Mouse (Mus musculus) gastrocnemius, postnatal 25 days (tissue): ENCODE results near the gene Qrfpr. TPM values are rescaled to one million over a fixed set of nuclear protein-coding genes. Genes with fewer than 3 reads are reported as not detected.

Experiments used
- DNase-seq: peaks from one replicate; pipeline ENCODE4 v3.0.0; 2022
- long read RNA-seq, 2 experiments: library from polyadenylated mRNA; stranded (forward); transcript quantifications; one replicate each; pipeline ENCODE4 v2.0.0; 2021
- total RNA-seq, 2 experiments: library from RNA; stranded (reverse); gene quantifications; 1 replicate in 1 of 2; 2 replicates in 1 of 2; pipeline ENCODE4 v1.2.3; 2021

Qrfpr gene
- total RNA-seq: not detected
- long read RNA-seq, experiment 1: 0 reads
- long read RNA-seq, experiment 2: 0 reads

DNA sequence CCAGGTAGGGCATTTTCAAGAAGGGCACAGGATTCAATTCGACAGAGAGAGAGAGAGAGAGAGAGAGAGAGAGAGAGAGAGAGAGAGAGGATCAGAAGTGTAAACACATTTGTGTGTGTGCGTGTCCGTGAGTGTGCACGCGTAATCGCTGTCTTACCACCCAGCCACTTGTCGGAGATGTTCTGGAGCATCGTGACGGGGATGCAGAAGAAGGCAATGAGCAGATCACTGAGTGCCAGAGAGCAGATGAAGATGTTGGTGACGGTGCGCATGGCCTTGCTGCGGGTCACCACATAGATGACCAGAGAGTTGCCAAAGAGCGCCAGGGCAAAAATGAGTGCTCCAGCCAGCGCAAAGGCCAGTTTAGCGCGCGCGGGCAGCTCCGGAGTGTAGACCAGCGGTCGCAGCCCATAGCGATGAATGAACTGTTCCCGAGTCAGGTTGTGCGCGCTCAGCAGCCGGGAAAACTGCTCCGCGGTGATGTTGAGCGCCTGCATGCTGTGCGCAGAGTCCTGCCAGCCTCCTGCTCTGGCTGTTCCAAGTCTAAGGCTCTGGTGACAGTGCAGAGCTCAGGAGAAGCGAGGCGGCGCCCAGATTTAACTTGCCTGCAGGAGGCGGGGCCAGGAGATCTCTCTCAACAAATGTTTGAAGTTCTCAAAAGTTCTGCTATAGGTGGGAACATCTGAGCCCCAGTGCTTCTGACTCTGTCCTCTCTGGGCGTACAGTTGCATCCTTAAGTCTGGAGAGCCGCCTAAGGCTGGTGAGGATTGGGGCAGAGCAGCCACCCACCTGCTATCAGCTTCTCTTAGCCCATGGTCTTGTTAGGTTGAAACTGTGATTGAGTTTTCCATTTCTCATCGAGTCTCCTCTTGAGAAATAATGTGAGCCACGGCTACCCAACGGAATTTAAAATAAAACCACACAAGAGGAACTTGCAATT, at the start of gene Qrfpr:
Qrfpr (minus strand) TSS at position 571 of the 940 bp plus-strand sequence.
- DNase-seq: no peak

DNA sequence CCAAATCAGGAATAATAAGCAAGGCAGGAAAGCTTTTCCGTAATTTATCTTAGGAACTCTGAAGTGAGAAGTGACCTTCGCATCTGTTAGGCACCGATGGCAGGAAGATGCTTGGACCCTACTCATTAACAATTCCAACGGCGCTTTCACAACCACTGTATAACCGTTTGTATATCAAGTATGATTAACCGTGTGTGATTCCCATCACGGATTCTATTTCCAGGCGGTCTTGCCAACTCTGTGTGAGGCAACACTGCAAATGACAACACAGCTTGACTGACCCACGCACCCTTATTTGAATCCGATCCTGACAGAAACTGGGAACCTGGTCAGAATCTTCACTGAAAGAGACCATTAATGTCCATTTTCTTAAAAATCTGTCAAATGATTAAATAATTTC, 41.8 kb upstream of the Qrfpr start:
- DNase-seq: no peak

DNA sequence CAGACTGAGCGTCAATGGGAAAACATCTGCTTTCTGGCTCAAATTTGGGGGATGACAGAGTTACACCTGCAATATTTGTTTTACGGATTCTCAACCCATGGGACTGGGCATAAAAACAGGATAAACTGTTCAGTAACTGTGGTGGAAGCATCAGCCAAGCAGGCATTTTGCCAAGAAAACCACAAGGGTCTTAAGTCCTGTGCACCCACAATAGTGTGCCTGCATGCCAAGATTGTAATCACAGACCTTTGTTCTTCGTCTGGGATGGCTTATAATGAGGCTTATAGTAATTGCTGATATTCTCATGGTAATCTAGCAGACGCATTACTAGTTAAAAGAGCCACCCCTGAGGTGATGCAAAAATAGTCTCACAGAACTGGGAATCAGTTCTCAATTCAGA, 41.2 kb upstream of the Qrfpr start:
- no peak for DNase-seq

DNA sequence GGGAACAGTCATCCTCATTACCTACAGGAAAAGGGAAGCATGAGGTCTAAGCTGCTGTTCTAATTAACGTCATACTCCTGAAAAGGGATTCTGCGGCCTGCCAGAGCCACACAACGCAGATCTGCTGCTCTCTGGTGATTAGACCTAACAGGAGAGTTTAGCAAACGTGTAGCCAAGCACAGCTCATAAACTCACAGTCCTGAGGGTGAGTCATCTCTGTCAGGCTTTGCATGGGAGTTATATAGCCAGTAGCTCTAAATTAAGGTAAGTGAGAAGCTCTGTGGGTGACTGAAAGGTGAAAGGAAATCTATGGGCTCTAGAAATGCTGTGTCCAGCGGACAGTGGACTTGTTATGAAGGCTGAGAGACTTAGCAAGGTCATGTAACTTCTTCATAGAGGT, 28.5 kb upstream of the Qrfpr start:
- DNase-seq: no peak

DNA sequence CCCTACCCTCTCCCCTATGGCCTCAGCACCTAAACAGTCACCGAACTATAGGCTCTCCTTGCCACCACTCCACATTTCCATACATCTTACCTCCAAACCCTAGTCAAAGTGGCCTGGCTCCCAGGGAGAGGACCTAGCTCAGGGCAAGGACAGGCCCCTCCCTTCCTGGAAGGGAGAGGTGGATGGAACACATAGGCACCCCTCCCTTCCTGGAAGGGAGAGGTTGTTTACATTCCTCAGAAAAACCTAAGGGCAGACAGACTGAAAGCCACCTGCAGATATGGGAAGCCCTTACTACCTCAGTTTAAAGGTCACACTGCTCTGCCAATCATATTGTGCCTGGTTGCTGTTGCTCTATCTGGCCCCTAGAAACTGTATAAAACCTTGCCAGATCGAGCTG, 26.3 kb upstream of the Qrfpr start:
- no peak for DNase-seq

DNA sequence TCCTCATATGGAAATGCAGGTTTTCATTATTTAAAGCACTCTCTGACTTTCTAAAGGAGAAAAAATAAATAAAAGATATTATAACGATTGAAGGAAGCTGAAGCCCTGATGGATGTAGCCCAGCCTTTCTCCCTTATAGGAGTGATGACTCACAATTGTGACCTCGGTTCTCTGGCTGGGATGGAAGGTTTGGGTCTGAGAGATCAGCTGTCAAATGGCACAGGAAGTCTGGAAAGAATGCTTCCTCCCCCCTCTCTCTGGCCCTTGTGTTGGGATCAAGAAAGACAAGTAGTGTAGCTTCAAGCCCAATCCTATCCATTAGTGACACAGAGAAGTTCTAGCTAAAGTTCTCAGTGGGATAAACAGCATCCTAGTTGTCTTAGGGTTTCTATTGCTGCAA, 7.8 kb upstream of the Qrfpr start:
- DNase-seq: no peak

DNA sequence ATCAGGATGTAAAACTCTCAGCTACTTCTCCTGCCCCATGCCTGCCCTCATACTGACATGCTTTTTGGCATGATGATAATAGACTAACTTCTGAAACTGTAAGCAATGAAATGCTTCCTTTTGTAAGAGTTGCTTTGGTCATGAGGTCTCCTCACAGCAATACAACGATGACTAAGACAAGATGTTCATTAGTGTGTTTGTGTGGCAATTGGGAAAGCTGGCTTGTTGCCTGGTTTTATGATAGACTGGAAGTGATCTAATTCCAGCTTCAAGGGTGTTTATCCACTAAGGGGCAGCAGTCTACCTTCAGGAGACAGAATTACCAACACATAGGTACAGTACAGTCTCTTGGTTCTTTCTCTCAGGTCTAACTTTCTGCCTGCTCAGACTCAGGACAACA, 5.1 kb upstream of the Qrfpr start:
- no peak for DNase-seq

DNA sequence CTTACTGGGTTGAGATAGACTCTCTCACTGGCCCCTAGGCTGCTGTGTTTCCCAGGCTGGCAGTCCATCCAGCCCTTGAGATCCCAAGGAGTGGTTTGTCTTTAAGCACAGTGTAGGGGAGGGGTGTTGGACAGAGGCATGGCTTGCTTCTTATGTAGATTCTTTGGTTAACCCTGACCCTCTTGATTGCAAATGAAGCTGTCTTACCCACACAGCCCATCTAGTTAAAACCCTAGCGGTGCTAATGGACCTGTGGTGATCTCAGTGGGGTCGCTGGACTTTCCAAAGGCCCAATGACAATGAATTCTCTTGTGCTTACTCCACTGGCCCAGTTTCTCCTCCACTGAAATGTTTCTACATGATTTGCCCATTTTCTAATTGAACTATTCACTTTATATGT, 1.2 kb upstream of the Qrfpr start:
- DNase-seq: no peak

DNA sequence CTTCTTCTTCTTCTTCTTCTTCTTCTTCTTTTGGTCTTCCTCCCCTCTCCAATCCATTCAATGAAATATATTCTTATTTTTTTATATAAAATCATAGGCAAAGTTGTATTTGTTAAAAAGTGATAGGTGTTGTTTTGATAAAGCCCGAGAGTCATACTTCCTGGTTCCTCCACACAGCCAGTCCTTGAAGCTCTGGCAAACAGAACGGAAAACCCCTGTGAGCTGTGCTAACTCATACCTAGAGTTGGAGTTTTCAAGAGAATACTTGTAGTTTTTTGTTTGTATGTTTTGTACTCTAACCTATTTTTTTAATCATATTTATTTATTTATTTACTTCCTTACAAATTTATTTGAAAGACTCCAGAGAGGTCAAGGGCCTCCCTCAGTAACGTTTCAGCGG, 9.4 kb downstream of the Qrfpr start:
- no peak for DNase-seq

DNA sequence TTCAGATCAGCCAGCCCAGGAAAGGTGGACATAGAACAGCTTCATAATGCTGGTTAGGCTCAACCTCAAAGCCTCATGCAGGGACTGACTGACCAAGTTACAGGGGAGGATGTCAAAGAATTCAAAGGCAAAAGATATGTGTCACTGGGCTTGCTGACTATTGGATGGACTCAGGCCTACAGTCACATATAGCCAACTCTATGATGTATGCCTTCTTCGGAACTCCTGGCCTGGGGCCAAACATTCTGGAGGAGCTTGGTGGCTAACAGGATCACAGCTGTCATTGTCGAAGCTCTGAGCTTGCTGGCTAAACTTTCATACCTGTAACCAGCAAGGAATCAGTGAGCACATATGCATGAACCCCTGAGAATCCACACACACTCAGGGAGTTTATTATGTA, 11.2 kb downstream of the Qrfpr start:
- DNase-seq: no peak

DNA sequence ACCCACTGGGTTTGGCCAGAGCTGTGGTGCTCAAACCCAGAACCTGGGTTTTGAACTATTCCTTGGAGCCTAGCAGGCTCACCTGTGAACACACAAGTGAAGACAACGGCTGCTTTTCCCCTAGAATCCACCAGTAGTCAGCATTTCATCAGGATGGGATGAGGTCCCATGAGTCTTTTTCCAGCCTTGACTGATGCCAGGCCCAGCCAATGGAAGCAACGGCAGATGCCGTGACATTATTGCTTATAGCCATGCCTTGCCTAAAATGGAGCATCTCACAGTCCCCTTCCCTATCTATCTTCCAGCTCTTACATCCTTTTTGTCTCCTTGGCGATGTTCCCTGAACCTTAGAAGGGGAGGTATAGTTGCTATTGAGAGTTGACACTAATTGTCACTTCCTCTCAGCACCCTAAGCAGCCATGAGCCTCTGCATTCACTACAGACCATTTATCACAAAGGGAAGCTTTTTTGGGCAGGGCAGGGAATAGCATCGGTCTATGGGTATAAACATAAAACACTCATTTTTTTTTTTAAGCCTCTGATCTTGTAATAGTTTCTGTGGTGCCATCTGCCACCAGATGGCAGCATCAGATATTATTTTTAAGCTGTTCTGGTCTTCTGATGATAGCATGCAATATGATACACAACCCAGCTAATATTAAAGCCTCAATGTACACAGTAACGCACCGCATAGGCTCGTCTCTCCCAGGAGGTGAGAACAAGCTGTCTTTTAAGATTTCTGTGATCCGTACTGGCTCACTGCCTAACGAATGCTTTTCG, 12.1 kb downstream of the Qrfpr start:
- no peak for DNase-seq

DNA sequence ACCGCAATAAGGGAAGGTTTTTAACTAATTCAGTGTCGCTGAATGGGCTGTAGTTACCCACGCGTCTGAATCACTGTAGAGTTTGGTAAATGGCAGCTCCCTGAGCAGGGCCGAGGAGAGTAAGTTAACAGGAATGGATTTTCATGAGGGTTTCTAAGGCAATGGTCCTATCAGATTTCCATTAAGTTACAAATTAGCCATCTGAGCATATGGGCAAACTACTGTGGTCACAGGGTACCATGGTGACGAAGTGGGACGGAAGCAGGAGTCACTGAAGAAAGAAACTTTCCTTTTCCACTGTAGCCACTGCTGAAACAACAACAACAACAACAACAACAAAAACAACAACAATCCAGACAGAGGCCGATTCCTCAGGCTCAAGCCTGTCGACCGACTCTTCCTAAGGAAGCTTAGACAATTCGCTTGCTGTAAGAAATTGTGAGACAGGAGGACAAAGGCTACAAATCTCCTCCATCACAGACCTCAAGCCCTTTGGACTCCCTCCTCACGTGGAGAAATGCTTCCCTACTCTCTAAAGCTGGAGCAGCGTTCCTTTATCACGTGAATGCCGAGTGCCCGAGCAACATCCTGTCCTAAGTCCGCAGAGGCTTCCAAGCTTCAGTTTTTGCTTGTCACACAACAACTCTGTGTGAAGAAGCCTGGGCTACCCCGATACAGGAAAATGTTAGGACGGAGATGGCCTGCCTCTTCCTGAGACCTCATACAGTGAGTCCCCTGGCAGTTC, 14.4 kb downstream of the Qrfpr start:
- no peak for DNase-seq

DNA sequence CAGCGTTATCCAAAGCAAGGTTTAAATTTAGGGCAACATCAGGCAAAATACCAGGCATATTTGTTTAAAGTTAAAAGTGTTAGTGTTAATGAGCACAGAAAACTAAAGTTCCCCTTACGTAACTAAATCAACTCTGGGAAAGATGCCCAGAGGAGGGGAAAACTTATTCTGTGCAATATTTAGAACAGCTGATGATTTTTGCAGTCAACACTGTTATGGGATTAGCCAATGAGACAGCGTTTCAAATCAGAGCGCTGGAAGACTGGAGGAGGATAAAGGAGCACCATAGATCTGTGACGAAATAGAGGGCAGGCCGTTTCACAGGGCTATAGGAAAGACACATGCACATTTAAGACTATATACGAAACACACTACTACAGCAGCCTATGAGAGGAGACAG, 19.2 kb downstream of the Qrfpr start:
- DNase-seq: no peak

DNA sequence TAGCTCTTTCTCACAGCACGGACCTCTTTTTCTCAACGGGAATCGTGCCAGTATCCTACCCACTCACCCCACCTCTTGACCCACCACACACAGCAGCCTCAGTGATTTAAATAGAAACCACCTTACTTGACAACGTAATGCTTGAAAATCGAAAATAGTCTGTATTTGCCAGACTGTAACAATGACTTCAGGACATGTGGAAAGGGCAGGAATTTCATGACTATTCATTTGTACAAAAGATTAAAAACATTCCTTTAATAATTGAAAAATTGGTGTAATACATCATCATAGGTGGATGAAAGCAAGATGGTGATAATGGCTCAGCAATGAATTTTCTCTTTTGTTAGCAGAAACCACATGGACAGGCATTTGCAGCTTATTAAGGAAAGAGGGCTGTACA, 21.0 kb downstream of the Qrfpr start:
- no peak for DNase-seq

DNA sequence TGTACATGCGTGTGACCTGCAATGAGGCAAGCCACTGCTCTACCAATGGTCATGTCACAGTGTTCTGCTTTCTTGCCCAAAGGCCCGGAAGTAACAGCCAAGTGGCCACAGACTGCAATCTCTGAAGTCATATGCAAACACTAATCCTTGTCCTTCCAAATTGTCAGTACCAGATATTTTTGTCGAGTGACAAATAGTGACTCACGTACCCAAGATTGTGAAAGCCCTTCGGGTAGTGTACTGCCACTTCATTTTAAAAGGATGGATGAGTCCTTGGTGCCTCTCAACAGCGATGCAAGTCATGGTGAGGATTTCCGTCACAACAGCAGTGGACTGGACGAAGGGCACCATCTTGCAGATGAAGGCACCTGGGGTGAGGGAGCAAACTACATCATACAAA, 32.9 kb downstream of the Qrfpr start:
- no peak for DNase-seq

DNA sequence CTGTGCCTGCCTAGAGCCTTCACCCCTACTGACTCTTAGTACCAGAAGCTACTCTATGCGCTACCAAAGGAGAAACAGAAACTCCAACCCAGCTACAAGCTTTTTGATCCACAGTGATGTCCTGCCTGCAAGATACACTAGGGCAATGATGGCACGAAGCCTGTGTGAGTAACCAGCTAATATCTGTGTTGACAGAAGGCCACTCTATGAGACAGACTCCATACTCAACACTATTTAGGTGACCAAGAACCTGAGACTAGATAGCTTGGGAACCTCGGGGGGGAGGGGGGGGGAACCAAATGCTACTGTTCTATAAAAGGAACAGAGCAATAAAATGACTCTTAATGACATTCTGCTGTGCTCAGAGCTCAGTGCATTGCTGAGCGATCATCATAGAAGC, 35.6 kb downstream of the Qrfpr start:
- DNase-seq: no peak

DNA sequence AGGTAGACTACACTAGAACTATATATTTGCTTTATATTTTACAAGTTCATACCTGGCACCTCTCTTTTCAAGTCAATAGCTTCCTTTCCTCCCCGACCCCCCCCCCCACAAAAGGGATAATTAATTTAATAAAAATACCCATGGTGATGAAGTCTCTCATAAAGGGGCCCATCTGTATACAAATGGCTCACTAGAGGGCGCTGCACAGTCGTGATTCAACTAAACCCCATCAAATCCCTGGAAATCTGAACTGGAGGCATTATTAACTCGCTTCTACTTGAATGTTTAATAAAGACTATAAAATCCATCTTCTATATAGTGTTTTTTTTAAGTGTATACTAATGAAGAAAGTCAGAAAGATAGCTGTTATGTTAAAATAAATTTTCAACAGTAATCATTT, 40.6 kb downstream of the Qrfpr start:
- no peak for DNase-seq

DNA sequence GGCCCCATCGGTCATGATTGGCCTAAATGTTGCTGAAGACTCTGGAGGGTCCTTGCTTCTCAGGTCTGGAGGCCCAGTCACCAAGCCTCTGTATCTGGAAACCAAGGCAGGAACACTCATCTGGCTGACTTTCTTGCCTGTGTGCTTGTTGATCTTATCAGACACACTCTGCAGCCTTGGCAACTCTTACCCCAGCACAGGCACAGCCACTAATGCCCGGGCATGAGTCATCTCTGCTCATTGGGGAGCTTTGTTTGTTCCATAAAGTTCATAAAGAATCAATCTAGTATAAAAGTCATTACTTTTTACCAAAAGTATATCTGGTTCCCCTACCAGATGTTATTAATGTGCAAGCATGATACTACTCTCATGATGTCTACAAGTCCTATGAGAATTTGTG, 48.4 kb downstream of the Qrfpr start:
- no peak for DNase-seq

DNA sequence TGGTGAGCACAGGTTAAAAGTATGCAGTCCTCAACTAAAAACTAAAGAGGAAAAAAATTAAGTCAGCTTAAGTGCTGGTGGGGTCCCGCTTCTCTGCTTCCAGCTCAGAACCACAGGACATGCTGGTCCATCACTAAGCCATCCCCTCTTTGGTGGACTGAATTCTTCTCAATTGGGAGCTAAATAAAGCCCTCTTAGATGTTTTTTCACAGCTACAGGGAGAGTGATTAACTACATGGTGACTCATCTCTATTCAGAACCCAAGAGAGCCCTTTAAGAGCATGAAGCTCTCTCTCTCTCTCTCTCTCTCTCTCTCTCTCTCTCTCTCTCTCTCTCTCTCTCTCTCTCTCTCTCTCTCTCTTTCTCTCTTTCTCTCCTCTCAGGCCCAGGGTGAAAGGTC, 50.8 kb downstream of the Qrfpr start:
- no peak for DNase-seq

DNA sequence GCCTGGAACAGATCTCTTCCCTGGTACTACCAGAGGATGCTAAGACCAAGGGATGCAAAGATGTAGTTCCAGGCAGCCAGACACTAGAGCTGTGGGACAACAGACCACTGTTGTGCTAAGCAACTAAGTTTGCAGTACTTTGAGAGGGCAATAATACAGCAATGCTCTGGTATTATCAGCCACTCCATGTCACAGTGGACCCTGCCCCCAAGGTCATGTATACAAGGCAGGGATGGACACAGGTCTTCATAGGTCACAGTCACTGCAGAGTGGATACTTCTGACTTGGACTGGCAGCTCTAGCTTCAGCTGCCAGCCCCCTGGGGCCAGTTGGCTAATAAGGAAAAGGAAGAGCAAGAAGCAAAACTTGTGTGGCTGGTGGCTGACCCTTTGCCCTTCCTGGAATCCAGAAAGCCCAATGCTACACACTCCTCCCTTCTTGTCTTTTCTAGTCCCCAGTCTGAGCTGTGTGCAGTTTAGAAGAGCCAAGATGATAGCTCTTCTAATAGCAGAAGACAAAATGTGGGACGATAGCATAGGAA, 51.4 kb downstream of the Qrfpr start:
- DNase-seq: no peak

DNA sequence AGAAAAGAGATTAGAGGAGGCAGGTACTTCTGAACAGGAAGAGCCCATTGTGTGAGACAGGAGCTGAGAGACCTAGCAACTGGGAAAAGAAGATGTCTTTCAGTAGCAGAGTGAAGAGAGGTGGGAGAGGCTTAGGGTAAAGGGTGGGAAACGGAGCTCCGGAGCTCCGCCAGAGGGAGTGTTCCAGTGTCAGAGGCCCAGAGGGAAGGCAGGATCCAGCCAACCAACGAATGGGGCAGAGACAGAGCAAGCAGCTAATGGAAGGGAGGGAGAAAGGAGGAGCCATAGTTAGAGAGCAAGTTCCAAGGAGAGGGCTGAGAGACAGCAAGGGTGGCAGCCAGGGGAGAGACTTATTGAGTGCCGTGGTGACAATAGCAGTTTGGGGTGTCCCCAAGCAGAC, 66.8 kb downstream of the Qrfpr start:
- DNase-seq: no peak

DNA sequence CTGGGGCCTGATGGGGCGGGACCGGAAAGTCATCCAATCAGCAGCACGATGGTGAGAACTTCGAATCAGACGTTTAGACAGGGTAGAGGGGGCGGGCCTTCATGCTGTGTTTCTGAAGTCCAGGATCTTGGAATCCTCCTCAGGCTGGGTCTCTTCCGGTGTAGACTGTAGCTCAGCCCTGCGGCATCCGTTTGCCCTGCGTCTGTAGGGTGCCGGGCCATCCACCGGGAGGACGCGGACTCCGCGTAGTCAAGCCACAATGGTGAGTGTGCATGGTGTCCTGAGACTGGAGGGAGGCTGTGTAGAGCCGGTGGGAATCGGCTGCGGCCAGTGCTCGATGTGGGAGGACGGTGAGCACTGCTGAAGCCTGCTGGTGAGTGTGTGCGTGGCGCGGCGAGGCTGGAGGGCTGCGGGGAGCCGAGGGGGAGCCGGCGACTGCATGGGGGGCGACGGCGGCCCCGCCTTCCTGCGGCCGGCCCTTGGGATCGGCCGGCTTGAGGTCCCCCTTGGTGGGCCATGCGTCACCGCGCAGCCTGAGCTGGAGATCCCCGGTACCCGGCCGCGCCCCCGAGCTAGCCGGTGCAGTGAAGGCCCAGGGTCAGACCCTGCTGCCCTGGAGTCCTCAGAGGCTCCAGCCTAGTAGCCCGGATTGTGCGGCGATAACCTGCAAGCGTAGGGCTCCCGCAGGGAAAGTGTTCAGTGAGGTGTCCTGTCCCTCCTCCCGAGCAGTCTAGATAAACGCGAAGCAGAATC, 71.0 kb downstream of the Qrfpr start, which contains the start of gene D3Ertd254e:
D3Ertd254e (plus strand) TSS at position 84 of the 753 bp plus-strand sequence.
- peak; percentile 88 for DNase-seq
